Mouse (Mus musculus): ENCODE measurements around the gene 4932411N23Rik.
"Not testable (repeated sequence)": the region's sequence is repeated elsewhere in the genome, so short reads cannot be mapped to it uniquely, and the experiment has no call there.

4932411N23Rik gene

GRCm38 (mm10) chrX:126815768-126816167 lies at the start of gene 4932411N23Rik:
Gene 4932411N23Rik (minus strand): TSS chrX:126815868.
- no peak for DNase-seq (ENCODE audit: low spot score)

- DNase-seq (ENCODE audit: low spot score) = no peak
These were observed 35.8 kb downstream of the 4932411N23Rik start for GRCm38 (mm10) chrX:126779895-126780294.

- not testable (repeated sequence) for DNase-seq (ENCODE audit: low spot score)
These were observed 38.0 kb downstream of the 4932411N23Rik start for GRCm38 (mm10) chrX:126777643-126778042.

GRCm38 (mm10) chrX:126774846-126775245 lies 40.8 kb downstream of the 4932411N23Rik start:
- not testable (repeated sequence) for DNase-seq (ENCODE audit: low spot score)

GRCm38 (mm10) chrX:126773511-126773910 lies 42.2 kb downstream of the 4932411N23Rik start:
- DNase-seq (ENCODE audit: low spot score) = not testable (repeated sequence)
